Mouse (Mus musculus) MEL (cell line): ENCODE results near the gene Pdcd11. TPM values are rescaled to one million over a fixed set of nuclear protein-coding genes. Genes with fewer than 3 reads are reported as not detected.

Source experiments
- DNase-seq: peaks from one replicate; pipeline ENCODE4 v3.0.0; 2011; ENCODE audit warnings: low read depth, low spot score
- H3K27ac ChIP-seq: 2 replicates; pipeline ENCODE4 v1.5.1; 2012; ENCODE audit warnings: low read depth, mild to moderate bottlenecking, control low read depth, low read length, moderate library complexity; ENCODE audit not compliant: control insufficient read depth
- H3K27me3 ChIP-seq, 2 experiments: fragments of 150-350 bp in 1 of 2; sonication (generic) in 1 of 2; 2 replicates each; pipeline ENCODE4 v1.6.1; 2012; ENCODE audit warnings: low read length in 2 of 2, mild to moderate bottlenecking in 2 of 2, improper control_type of control experiment in 1 of 2, moderate library complexity in 1 of 2; ENCODE audit not compliant: insufficient read depth in 2 of 2, control insufficient read depth in 1 of 2
- H3K36me3 ChIP-seq, 2 experiments: 2 replicates each; pipeline ENCODE4 v1.6.1; 2012 to 2014; ENCODE audit warnings: low read length in 2 of 2, improper control_type of control experiment in 1 of 2, inconsistent platforms in 1 of 2, mild to moderate bottlenecking in 1 of 2; ENCODE audit not compliant: insufficient read depth in 2 of 2, control insufficient read depth in 1 of 2
- H3K4me1 ChIP-seq, 2 experiments: fragments of 150-350 bp in 1 of 2; sonication (generic) in 1 of 2; 2 replicates each; pipeline ENCODE4 v1.6.1; 2012; ENCODE audit warnings: low read length in 2 of 2, improper control_type of control experiment in 1 of 2, mild to moderate bottlenecking in 1 of 2; ENCODE audit not compliant: insufficient read depth in 2 of 2, control insufficient read depth in 1 of 2
- H3K4me3 ChIP-seq, 2 experiments: fragments of 150-350 bp in 1 of 2; sonication (generic) in 1 of 2; 2 replicates each; pipeline ENCODE4 v1.5.1; 2012; ENCODE audit warnings: low read depth in 2 of 2, low read length in 2 of 2, mild to moderate bottlenecking in 2 of 2, moderate library complexity in 2 of 2, control low read depth in 1 of 2, improper control_type of control experiment in 1 of 2; ENCODE audit not compliant: control insufficient read depth in 1 of 2, insufficient read depth in 1 of 2
- H3K79me2 ChIP-seq: 2 replicates; pipeline ENCODE4 v1.6.1; 2012; ENCODE audit warnings: mild to moderate bottlenecking, low read length, moderate library complexity; ENCODE audit not compliant: control insufficient read depth, poor library complexity, insufficient read depth
- H3K9ac ChIP-seq: 2 replicates; pipeline ENCODE4 v1.6.1; 2012; ENCODE audit warnings: low read depth, mild to moderate bottlenecking, control low read depth, low read length, moderate library complexity; ENCODE audit not compliant: control insufficient read depth, poor library complexity, severe bottlenecking
- H3K9me3 ChIP-seq: fragments of 150-350 bp; sonication (generic); replicated peaks from 2 replicates; pipeline ENCODE4 v1.6.1; 2012; ENCODE audit warnings: mild to moderate bottlenecking, low read length, improper control_type of control experiment, moderate library complexity; ENCODE audit not compliant: insufficient read depth
- BHLHE40 ChIP-seq: IDR thresholded peaks from 2 replicates; pipeline ENCODE4 v1.6.1; 2012; ENCODE audit warnings: low read depth, mild to moderate bottlenecking, inconsistent platforms, low read length, improper control_type of control experiment, borderline replicate concordance
- CTCF ChIP-seq, 3 experiments: IDR thresholded peaks in 2 of 3; conservative IDR thresholded peaks in 1 of 3; 2 replicates each; pipeline ENCODE4 v1.5.1; 2011 to 2012; ENCODE audit warnings: low read length in 3 of 3, low read depth in 2 of 3, mild to moderate bottlenecking in 2 of 3, improper control_type of control experiment in 1 of 3, inconsistent platforms in 1 of 3, mixed read lengths in 1 of 3, moderate library complexity in 1 of 3; ENCODE audit not compliant: control insufficient read depth in 1 of 3, insufficient read depth in 1 of 3, poor library complexity in 1 of 3, severe bottlenecking in 1 of 3
- E2F4 ChIP-seq: IDR thresholded peaks from 2 replicates; pipeline ENCODE4 v1.6.1; 2011; ENCODE audit warnings: low read depth, low read length, improper control_type of control experiment, borderline replicate concordance
- ELF1 ChIP-seq: IDR thresholded peaks from 2 replicates; pipeline ENCODE4 v1.6.1; 2014; ENCODE audit warnings: low read depth, mild to moderate bottlenecking, inconsistent platforms, low read length, improper control_type of control experiment, moderate library complexity
- EP300 ChIP-seq, 2 experiments: IDR thresholded peaks; 2 replicates each; pipeline ENCODE4 v1.6.1; 2011; ENCODE audit warnings: improper control_type of control experiment in 2 of 2, low read length in 2 of 2, low read depth in 1 of 2, mild to moderate bottlenecking in 1 of 2
- GABPA ChIP-seq: IDR thresholded peaks from 2 replicates; pipeline ENCODE4 v1.6.1; 2012; ENCODE audit warnings: low read depth, mild to moderate bottlenecking, inconsistent platforms, low read length, improper control_type of control experiment, moderate library complexity
- GATA1 ChIP-seq: IDR thresholded peaks from 2 replicates; pipeline ENCODE4 v1.6.1; 2011; ENCODE audit warnings: low read depth, low read length, improper control_type of control experiment
- HCFC1 ChIP-seq: IDR thresholded peaks from 2 replicates; pipeline ENCODE4 v1.6.1; 2012; ENCODE audit warnings: low read depth, mild to moderate bottlenecking, inconsistent platforms, low read length, improper control_type of control experiment, moderate library complexity
- KAT2A ChIP-seq: conservative IDR thresholded peaks from 2 replicates; pipeline ENCODE4 v1.6.1; 2012; ENCODE audit warnings: low read depth, low read length, improper control_type of control experiment, inconsistent platforms
- MAX ChIP-seq: IDR thresholded peaks from 2 replicates; pipeline ENCODE4 v1.6.1; 2011; ENCODE audit warnings: low read length, improper control_type of control experiment
- MXI1 ChIP-seq: IDR thresholded peaks from 2 replicates; pipeline ENCODE4 v1.6.1; 2011; ENCODE audit warnings: mild to moderate bottlenecking, low read depth, low read length, improper control_type of control experiment
- MYC ChIP-seq: IDR thresholded peaks from 2 replicates; pipeline ENCODE4 v1.6.1; 2011; ENCODE audit warnings: low read depth, mild to moderate bottlenecking, low read length, improper control_type of control experiment, moderate library complexity
- NELFE ChIP-seq: IDR thresholded peaks from 2 replicates; pipeline ENCODE4 v1.6.1; 2011; ENCODE audit warnings: low read depth, low read length, improper control_type of control experiment
- POLR2A ChIP-seq, 2 experiments: IDR thresholded peaks; 2 replicates each; pipeline ENCODE4 v1.6.1; 2011 to 2012; ENCODE audit warnings: low read length in 2 of 2, mild to moderate bottlenecking in 2 of 2, control low read depth in 1 of 2, improper control_type of control experiment in 1 of 2, low read depth in 1 of 2, moderate library complexity in 1 of 2; ENCODE audit not compliant: control insufficient read depth in 1 of 2, insufficient read depth in 1 of 2, poor library complexity in 1 of 2
- POLR2AphosphoS2 ChIP-seq: IDR thresholded peaks from 2 replicates; pipeline ENCODE4 v1.6.1; 2011; ENCODE audit warnings: low read length, improper control_type of control experiment
- POLR2AphosphoS5 ChIP-seq: IDR thresholded peaks from 2 replicates; pipeline ENCODE4 v1.6.1; 2012; ENCODE audit warnings: low read depth, borderline replicate concordance, mild to moderate bottlenecking, inconsistent platforms, low read length, moderate library complexity, mixed read lengths
- RAD21 ChIP-seq: IDR thresholded peaks from 2 replicates; pipeline ENCODE4 v1.6.1; 2011; ENCODE audit warnings: mild to moderate bottlenecking, low read depth, low read length, improper control_type of control experiment
- SMC3 ChIP-seq: IDR thresholded peaks from 2 replicates; pipeline ENCODE4 v1.6.1; 2011; ENCODE audit warnings: low read depth, low read length, improper control_type of control experiment
- TAL1 ChIP-seq: IDR thresholded peaks from 2 replicates; pipeline ENCODE4 v1.6.1; 2012; ENCODE audit warnings: mild to moderate bottlenecking, inconsistent platforms, low read length, moderate library complexity, mixed read lengths
- USF1 ChIP-seq: IDR thresholded peaks from 2 replicates; pipeline ENCODE4 v1.6.1; 2014; ENCODE audit warnings: low read depth, mild to moderate bottlenecking, inconsistent platforms, low read length, improper control_type of control experiment, moderate library complexity
- ZC3H11A ChIP-seq: IDR thresholded peaks from 2 replicates; pipeline ENCODE4 v1.6.1; 2012; ENCODE audit warnings: low read depth, mild to moderate bottlenecking, inconsistent platforms, low read length, improper control_type of control experiment
- ZKSCAN1 ChIP-seq: IDR thresholded peaks from 2 replicates; pipeline ENCODE4 v1.6.1; 2012; ENCODE audit warnings: low read depth, mild to moderate bottlenecking, inconsistent platforms, low read length, improper control_type of control experiment, moderate library complexity
- ZMIZ1 ChIP-seq: IDR thresholded peaks from 2 replicates; pipeline ENCODE4 v1.6.1; 2012; ENCODE audit warnings: low read depth, mild to moderate bottlenecking, inconsistent platforms, low read length, improper control_type of control experiment, moderate library complexity
- ZNF384 ChIP-seq: IDR thresholded peaks from 2 replicates; pipeline ENCODE4 v1.6.1; 2012; ENCODE audit warnings: low read depth, mild to moderate bottlenecking, inconsistent platforms, low read length, improper control_type of control experiment
- polyA plus RNA-seq, 2 experiments: library from polyadenylated mRNA; stranded (reverse) in 1 of 2; unstranded in 1 of 2; fragments of >175 nt in 1 of 2; fragments of >200 nt in 1 of 2; gene quantifications; 2 replicates each; pipeline versions ENCODE4 v1.2.1 to v1.2.4; 2012; ENCODE audit warnings: low replicate concordance in 2 of 2, low read depth in 1 of 2; ENCODE audit not compliant: insufficient read length in 2 of 2, insufficient read depth in 1 of 2, missing spikeins in 1 of 2
- total RNA-seq: library from RNA; depleted of rRNA; stranded (reverse); fragments of 300-350 nt; gene quantifications from 2 replicates; pipeline ENCODE4 v1.2.3, GENCODE M21; 2012

Pdcd11 gene
- total and polyA plus RNA-seq, 3 experiments: 79.6 to 107 (median 81.8) TPM

DNA sequence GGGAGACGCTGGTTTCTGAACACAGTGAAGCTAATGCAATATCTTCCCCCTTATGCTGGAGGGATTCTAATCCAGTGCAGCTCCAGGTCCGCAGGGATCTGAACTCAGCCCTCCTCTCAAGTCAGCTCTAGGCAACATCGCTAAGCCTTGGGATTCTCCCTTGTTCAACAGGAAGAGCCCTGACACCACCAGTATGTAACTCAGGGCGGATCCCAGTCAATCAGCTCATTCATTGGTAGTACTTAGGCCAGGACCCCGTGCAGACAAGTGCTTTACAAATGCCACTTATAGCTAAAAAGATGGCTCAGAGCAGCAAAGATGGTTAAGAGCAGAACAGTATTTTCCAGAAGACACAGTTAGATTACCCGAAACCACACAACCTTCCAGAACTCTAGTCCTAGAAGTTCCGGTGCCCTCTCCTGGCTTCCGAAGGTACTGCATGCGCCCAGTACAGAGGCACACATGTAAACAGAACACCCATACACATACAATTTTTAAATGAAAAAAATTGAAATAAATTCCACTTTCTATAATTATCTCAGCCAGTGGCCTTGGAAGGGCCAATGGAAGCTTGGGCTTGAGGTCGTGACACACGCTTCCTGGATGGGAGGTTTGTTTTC lies 78.3 kb downstream of the Pdcd11 start (continued):
- no peak for TF ChIP-seq POLR2AphosphoS2
- no peak for TF ChIP-seq TAL1
- peak; percentile 68; the same call in 1 of the 2 replicates for TF ChIP-seq ELF1
- TF ChIP-seq CTCF (IDR thresholded peaks at IDR 0.05 in 2 of 3, conservative IDR thresholded peaks at IDR 0.05 in 1 of 3; ENCODE audit: control insufficient read depth in 1 of 3, insufficient read depth in 1 of 3, low read depth in 2 of 3, low read length in 3 of 3, poor library complexity in 1 of 3, severe bottlenecking in 1 of 3): peak; percentile 88 to 99 (median 96)

- TF ChIP-seq CTCF (IDR thresholded peaks at IDR 0.05 in 2 of 3, conservative IDR thresholded peaks at IDR 0.05 in 1 of 3; ENCODE audit: control insufficient read depth in 1 of 3, insufficient read depth in 1 of 3, low read depth in 2 of 3, low read length in 3 of 3, poor library complexity in 1 of 3, severe bottlenecking in 1 of 3) (peak; percentile 51 to 71 (median 70); a peak in 5 of 6 replicates), HCFC1 (no peak), GATA1 (peak; percentile 16; the same call in 1 of the 2 replicates), EP300 (IDR thresholded peaks at IDR 0.05; ENCODE audit: low read depth in 1 of 2, low read length in 2 of 2) (no peak), MXI1 (no peak), ZMIZ1 (no peak), MAX (peak; percentile 31; the same call in 1 of the 2 replicates), BHLHE40 (no peak), USF1 (peak; percentile 66), KAT2A (no peak), POLR2A (IDR thresholded peaks at IDR 0.05; ENCODE audit: control insufficient read depth in 1 of 2, insufficient read depth in 1 of 2, low read depth in 1 of 2, low read length in 2 of 2, poor library complexity in 1 of 2) (no peak), TAL1 (no peak), ZC3H11A (peak; percentile 24; the same call in 1 of the 2 replicates), RAD21 (peak; percentile 46), SMC3 (peak; percentile 60), MYC (peak; percentile 68), ELF1 (no peak)
- Histone ChIP-seq H3K9ac (no peak overlapping the region), H3K27ac (no peak overlapping the region), H3K36me3 (no peaks in the 10 kb centered on the region), H3K9me3 (no peaks in the 10 kb centered on the region), H3K27me3 (peaks cover 0 to 1% of the 10 kb centered on the region in 2 experiments; a peak in 3 of 4 replicates), H3K4me3 (no peak overlapping the region), H3K4me1 (no peaks in the 10 kb centered on the region), H3K79me2 (no peaks in the 10 kb centered on the region)
- DNase-seq: peak; percentile 65
Observed at GRCm38 (mm10) chr19:47174515-47174914, 83.9 kb downstream of the Pdcd11 start.

DNA sequence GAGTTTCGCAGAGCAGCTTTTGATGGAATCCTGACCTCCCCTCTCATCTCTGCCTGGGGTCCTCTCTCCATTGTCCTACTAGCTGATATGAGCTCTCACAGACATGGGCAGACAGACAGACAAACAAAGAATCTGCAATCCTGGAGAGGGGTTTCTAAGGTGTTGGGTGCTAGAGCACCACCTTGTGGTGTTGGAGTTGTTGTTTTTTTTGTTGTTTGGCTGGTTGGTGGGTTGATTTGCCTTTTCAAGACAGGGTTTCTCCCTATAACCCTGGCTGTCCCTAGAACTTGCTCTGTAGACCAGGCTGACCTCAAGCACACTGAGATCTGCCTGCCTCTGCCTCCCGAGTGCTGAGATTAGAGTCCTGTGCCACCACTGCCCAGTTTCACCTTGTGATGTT lies 84.9 kb downstream of the Pdcd11 start:
- Histone ChIP-seq H3K9me3 (no peaks in the 10 kb centered on the region), H3K36me3 (no peaks in the 10 kb centered on the region), H3K9ac (no peak overlapping the region), H3K4me3 (no peak overlapping the region), H3K4me1 (no peaks in the 10 kb centered on the region), H3K27me3 (peaks cover 0 to 1% of the 10 kb centered on the region in 2 experiments; a peak in 3 of 4 replicates), H3K79me2 (no peaks in the 10 kb centered on the region), H3K27ac (no peak overlapping the region)
- no peak for TF ChIP-seq E2F4
- no peak for TF ChIP-seq ZKSCAN1
- peak; percentile 37 for TF ChIP-seq SMC3
- no peak for TF ChIP-seq POLR2AphosphoS5
- peak; percentile 21 to 61 (median 35); a peak in 5 of 6 replicates for TF ChIP-seq CTCF (IDR thresholded peaks at IDR 0.05 in 2 of 3, conservative IDR thresholded peaks at IDR 0.05 in 1 of 3; ENCODE audit: control insufficient read depth in 1 of 3, insufficient read depth in 1 of 3, low read depth in 2 of 3, low read length in 3 of 3, poor library complexity in 1 of 3, severe bottlenecking in 1 of 3)
- TF ChIP-seq RAD21: peak; percentile 31
- 0 out of 2 replicates have a peak, but pooled peaks have one; percentile 22 for TF ChIP-seq ZNF384
- 0 out of 2 replicates have a peak, but pooled peaks have one; percentile 10 for TF ChIP-seq ZC3H11A
- TF ChIP-seq GABPA: no peak
- no peak for TF ChIP-seq KAT2A
- no peak for TF ChIP-seq NELFE
- DNase-seq: peak; percentile 36
